Mouse (Mus musculus): ENCODE results near the gene Kat2b. TPM values are rescaled to one million over a fixed set of nuclear protein-coding genes. Genes with fewer than 3 reads are reported as not detected.

The Kat2b gene
- total RNA-seq, 2 experiments from 2014 or later: 29.3 to 72.1 TPM

Other genes starting within 250 kb of the Kat2b start
- gene Efhb, start 103.5 kb upstream of the Kat2b start, total RNA-seq (2015; ENCODE audit: low replicate concordance): not detected in 2 replicates
- gene Efhb, start 103.5 kb upstream of the Kat2b start, total RNA-seq (2017; ENCODE audit: low replicate concordance): not detected in 2 replicates
- 47.9 and 52.4 TPM in 2 replicates for gene Rab5a, start 87.6 kb upstream of the Kat2b start, total RNA-seq (2015; ENCODE audit: low replicate concordance)
- gene Rab5a, start 87.6 kb upstream of the Kat2b start, total RNA-seq (2017; ENCODE audit: low replicate concordance): 52.2 and 55.8 TPM in 2 replicates
- gene Pp2d1, start 27.4 kb upstream of the Kat2b start, total RNA-seq (2015; ENCODE audit: low replicate concordance): not detected in 2 replicates
- gene Pp2d1, start 27.4 kb upstream of the Kat2b start, total RNA-seq (2017; ENCODE audit: low replicate concordance): not detected in 2 replicates
- 141 and 166 TPM in 2 replicates for gene Sgo1, start 122.5 kb downstream of the Kat2b start, total RNA-seq (2015; ENCODE audit: low replicate concordance)
- gene Sgo1, start 122.5 kb downstream of the Kat2b start, total RNA-seq (2017; ENCODE audit: low replicate concordance): 186 and 236 TPM in 2 replicates

Measured in erythroid progenitor cell, adult 5-6 weeks (primary cell).